Mouse (Mus musculus) myocyte (in vitro differentiated cells): Measurements from ENCODE around the gene Usp46.

Source experiments
- CEBPB ChIP-seq: IDR thresholded peaks from 2 replicates; pipeline ENCODE4 v1.6.1; 2011; ENCODE audit warnings: mild to moderate bottlenecking, moderate library complexity; ENCODE audit not compliant: poor library complexity, insufficient read depth, severe bottlenecking
- E2F4 ChIP-seq: IDR thresholded peaks from one replicate; pipeline ENCODE4 v1.6.1; 2011; ENCODE audit warnings: mild to moderate bottlenecking, control low read depth, moderate library complexity; ENCODE audit not compliant: insufficient read depth
- MAX ChIP-seq: IDR thresholded peaks from one replicate; pipeline ENCODE4 v1.6.1; 2011; ENCODE audit warnings: low read depth, mild to moderate bottlenecking, control low read depth
- POLR2A ChIP-seq: IDR thresholded peaks from one replicate; pipeline ENCODE4 v1.6.1; 2011; ENCODE audit warnings: low read depth, mild to moderate bottlenecking, control low read depth, moderate library complexity; ENCODE audit not compliant: insufficient read length
- POLR2AphosphoS2 ChIP-seq: IDR thresholded peaks from one replicate; pipeline ENCODE4 v1.6.1; 2011; ENCODE audit warnings: low read depth, control low read depth; ENCODE audit not compliant: insufficient read length
- REST ChIP-seq: IDR thresholded peaks from one replicate; pipeline ENCODE4 v1.6.1; 2011; ENCODE audit warnings: mild to moderate bottlenecking, control low read depth, moderate library complexity; ENCODE audit not compliant: insufficient read depth, insufficient read length
- TCF12 ChIP-seq: IDR thresholded peaks from one replicate; pipeline ENCODE4 v1.6.1; 2011; ENCODE audit warnings: mild to moderate bottlenecking, control low read depth; ENCODE audit not compliant: poor library complexity, insufficient read depth, severe bottlenecking
- USF1 ChIP-seq: IDR thresholded peaks from one replicate; pipeline ENCODE4 v1.6.1; 2011; ENCODE audit warnings: low read depth, mild to moderate bottlenecking, control low read depth, moderate library complexity

DNA sequence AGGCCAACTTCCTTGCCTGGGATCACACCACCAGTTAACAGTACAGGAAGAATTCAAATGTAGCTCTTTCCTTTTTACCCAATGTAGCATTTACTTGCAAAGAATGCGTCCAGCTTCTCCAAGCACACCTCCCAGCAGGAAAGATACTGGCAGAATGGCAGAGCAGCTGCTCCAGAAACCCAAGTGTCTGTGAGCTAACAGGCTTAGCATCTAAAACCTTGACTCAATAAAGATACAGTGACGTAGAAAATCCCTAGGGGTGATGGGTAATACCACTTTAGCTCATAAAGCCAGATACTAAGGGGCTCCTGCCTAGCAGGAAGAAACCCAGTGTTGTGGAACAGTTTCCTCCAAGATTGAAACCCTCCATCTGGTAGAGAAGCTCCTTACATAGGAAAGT is 32.8 kb downstream of the Usp46 start:
- no peak for TF ChIP-seq E2F4
- TF ChIP-seq POLR2A: no peak
- TF ChIP-seq POLR2AphosphoS2: no peak
- TF ChIP-seq MAX: no peak
- TF ChIP-seq REST: no peak
- TF ChIP-seq CEBPB: no peak
- no peak for TF ChIP-seq TCF12
- TF ChIP-seq USF1: no peak
